Mouse (Mus musculus) kidney, adult 2 months (tissue): ENCODE measurements around the gene Noct.

Experiments used
- CTCF ChIP-seq: fragments of 200-500 bp; conservative IDR thresholded peaks from 2 replicates; pipeline ENCODE4 v1.5.1; 2011; ENCODE audit warnings: low read depth, mild to moderate bottlenecking, control low read depth, low read length, moderate library complexity, mixed read lengths; ENCODE audit not compliant: insufficient read depth, insufficient read length
- POLR2A ChIP-seq: fragments of 200-500 bp; IDR thresholded peaks from one replicate; pipeline ENCODE4 v1.6.1; 2011; ENCODE audit warnings: low read depth, low read length, control low read depth

GRCm38 (mm10) chr3:51296790-51297189 lies 72.5 kb downstream of the Noct start:
- TF ChIP-seq POLR2A (no peak), CTCF (no peak)
